Mouse (Mus musculus): ENCODE measurements at regions not wholly inside any gene's neighbourhood (a gene's known extent, or its start where the extent isn't known, plus 50 kb on each side); places are given as distances from the start of the nearest gene placed in this dataset.

- DNase-seq (ENCODE audit: low spot score) = no peak
- Histone ChIP-seq H3K27me3 (ENCODE audit: insufficient read depth, poor library complexity, severe bottlenecking) (no peaks in the 10 kb centered on the region), H3K36me3 (no peaks in the 10 kb centered on the region), H3K4me1 (replicated peaks) (no peaks in the 10 kb centered on the region; the same call in 1 of the 2 replicates), H3K9me3 (peaks cover 3% of the 10 kb centered on the region; the same call in 1 of the 2 replicates), H3K27ac (no peak overlapping the region), H3K4me3 (no peak overlapping the region)
- 94% methylated on average over 23 of the region's 23 CpGs for WGBS
These were observed 119.1 kb downstream of the Vrk1 start for GRCm38 (mm10) chr12:106128944-106129724.

- Histone ChIP-seq H3K27me3 (ENCODE audit: insufficient read depth, poor library complexity, severe bottlenecking) (no peaks in the 10 kb centered on the region), H3K9me3 (peaks cover 3% of the 10 kb centered on the region; the same call in 1 of the 2 replicates), H3K27ac (no peak overlapping the region), H3K4me1 (replicated peaks) (no peaks in the 10 kb centered on the region), H3K36me3 (no peaks in the 10 kb centered on the region), H3K4me3 (no peak overlapping the region)
- WGBS = 87% methylated on average over 11 of the region's 11 CpGs
- no peak for DNase-seq (ENCODE audit: low spot score)
These were observed 120.1 kb downstream of the Vrk1 start for GRCm38 (mm10) chr12:106130071-106130676.

- DNase-seq (ENCODE audit: low spot score) = no peak
- H3K27ac ChIP-seq = no peak overlapping the region
- no peaks in the 10 kb centered on the region for H3K36me3 ChIP-seq
- H3K4me3 ChIP-seq = no peak overlapping the region
- no peaks in the 10 kb centered on the region for H3K27me3 ChIP-seq (ENCODE audit: insufficient read depth, poor library complexity, severe bottlenecking)
- peaks cover 3% of the 10 kb centered on the region; the same call in 1 of the 2 replicates for H3K9me3 ChIP-seq
- WGBS = 90% methylated on average over 8 of the region's 8 CpGs
- H3K4me1 ChIP-seq (replicated peaks) = no peaks in the 10 kb centered on the region
These were observed 122.7 kb downstream of the Vrk1 start for GRCm38 (mm10) chr12:106132715-106133114.

GRCm38 (mm10) chr12:106138466-106138865 lies 128.4 kb downstream of the Vrk1 start:
- 90% methylated on average over 15 of the region's 15 CpGs for WGBS
- Histone ChIP-seq H3K4me3 (no peak overlapping the region), H3K4me1 (replicated peaks) (0 out of 2 replicates have a peak, but pooled peaks cover 4% of the 10 kb centered on the region), H3K9me3 (no peaks in the 10 kb centered on the region), H3K36me3 (no peaks in the 10 kb centered on the region), H3K27ac (no peak overlapping the region), H3K27me3 (ENCODE audit: insufficient read depth, poor library complexity, severe bottlenecking) (no peaks in the 10 kb centered on the region)
- DNase-seq (ENCODE audit: low spot score) = no peak

- Histone ChIP-seq H3K4me1 (replicated peaks) (0 out of 2 replicates have a peak, but pooled peaks cover 4% of the 10 kb centered on the region), H3K27me3 (ENCODE audit: insufficient read depth, poor library complexity, severe bottlenecking) (no peaks in the 10 kb centered on the region), H3K4me3 (no peak overlapping the region), H3K9me3 (no peaks in the 10 kb centered on the region), H3K36me3 (no peaks in the 10 kb centered on the region), H3K27ac (peak overlapping the region; percentile 23; the same call in 1 of the 2 replicates)
- DNase-seq (ENCODE audit: low spot score) = no peak
- WGBS = 87% methylated on average over 11 of the region's 11 CpGs
These were observed 129.5 kb downstream of the Vrk1 start for GRCm38 (mm10) chr12:106139491-106139890.

GRCm38 (mm10) chr12:106139927-106140326 lies 129.9 kb downstream of the Vrk1 start:
- H3K36me3 ChIP-seq = no peaks in the 10 kb centered on the region
- peak overlapping the region; percentile 23; the same call in 1 of the 2 replicates for H3K27ac ChIP-seq
- H3K27me3 ChIP-seq (ENCODE audit: insufficient read depth, poor library complexity, severe bottlenecking) = no peaks in the 10 kb centered on the region
- H3K4me1 ChIP-seq (replicated peaks) = 0 out of 2 replicates have a peak, but pooled peaks cover 4% of the 10 kb centered on the region
- H3K9me3 ChIP-seq = no peaks in the 10 kb centered on the region
- H3K4me3 ChIP-seq = no peak overlapping the region
- DNase-seq (ENCODE audit: low spot score) = no peak
- 70% methylated on average over 5 of the region's 5 CpGs for whole genome bisulfite sequencing

GRCm38 (mm10) chr12:106140671-106141070 lies 130.6 kb downstream of the Vrk1 start:
- Histone ChIP-seq H3K27ac (no peak overlapping the region), H3K9me3 (no peaks in the 10 kb centered on the region), H3K36me3 (no peaks in the 10 kb centered on the region), H3K4me1 (replicated peaks) (0 out of 2 replicates have a peak, but pooled peaks cover 4% of the 10 kb centered on the region), H3K4me3 (no peak overlapping the region), H3K27me3 (ENCODE audit: insufficient read depth, poor library complexity, severe bottlenecking) (no peaks in the 10 kb centered on the region)
- WGBS = 80% methylated on average over 8 of the region's 8 CpGs
- no peak for DNase-seq (ENCODE audit: low spot score)

GRCm38 (mm10) chr12:106143548-106143947 lies 133.5 kb downstream of the Vrk1 start:
- DNase-seq (ENCODE audit: low spot score) = no peak
- no peaks in the 10 kb centered on the region for H3K9me3 ChIP-seq
- H3K4me1 ChIP-seq (replicated peaks) = 0 out of 2 replicates have a peak, but pooled peaks cover 4% of the 10 kb centered on the region
- 86% methylated on average over 3 of the region's 3 CpGs for WGBS
- H3K36me3 ChIP-seq = no peaks in the 10 kb centered on the region
- H3K27me3 ChIP-seq (ENCODE audit: insufficient read depth, poor library complexity, severe bottlenecking) = no peaks in the 10 kb centered on the region
- H3K27ac ChIP-seq = no peak overlapping the region
- H3K4me3 ChIP-seq = no peak overlapping the region

GRCm38 (mm10) chr12:106156837-106157236 lies 146.8 kb downstream of the Vrk1 start:
- Histone ChIP-seq H3K27me3 (ENCODE audit: insufficient read depth, poor library complexity, severe bottlenecking) (no peaks in the 10 kb centered on the region), H3K9me3 (no peaks in the 10 kb centered on the region), H3K4me1 (replicated peaks) (no peaks in the 10 kb centered on the region), H3K4me3 (no peak overlapping the region), H3K36me3 (no peaks in the 10 kb centered on the region), H3K27ac (no peak overlapping the region)
- 83% methylated on average over 6 of the region's 6 CpGs for WGBS
- no peak for DNase-seq (ENCODE audit: low spot score)

- H3K9me3 ChIP-seq = no peaks in the 10 kb centered on the region
- H3K4me3 ChIP-seq = no peak overlapping the region
- DNase-seq (ENCODE audit: low spot score) = no peak
- no peak overlapping the region for H3K27ac ChIP-seq
- WGBS = 79% methylated on average over 4 of the region's 4 CpGs
- H3K4me1 ChIP-seq (replicated peaks) = no peaks in the 10 kb centered on the region
- no peaks in the 10 kb centered on the region for H3K27me3 ChIP-seq (ENCODE audit: insufficient read depth, poor library complexity, severe bottlenecking)
- H3K36me3 ChIP-seq = no peaks in the 10 kb centered on the region
These were observed 147.8 kb downstream of the Vrk1 start for GRCm38 (mm10) chr12:106157827-106158226.

- no peak overlapping the region for H3K4me3 ChIP-seq
- no peaks in the 10 kb centered on the region for H3K4me1 ChIP-seq (replicated peaks)
- 95% methylated on average over 14 of the region's 14 CpGs for WGBS
- no peaks in the 10 kb centered on the region for H3K9me3 ChIP-seq
- H3K36me3 ChIP-seq = no peaks in the 10 kb centered on the region
- no peak for DNase-seq (ENCODE audit: low spot score)
- H3K27ac ChIP-seq = no peak overlapping the region
- no peaks in the 10 kb centered on the region for H3K27me3 ChIP-seq (ENCODE audit: insufficient read depth, poor library complexity, severe bottlenecking)
These were observed 148.6 kb downstream of the Vrk1 start for GRCm38 (mm10) chr12:106158620-106159019.

GRCm38 (mm10) chr12:106171301-106171700 lies 161.3 kb downstream of the Vrk1 start:
- DNase-seq (ENCODE audit: low spot score) = no peak
- H3K9me3 ChIP-seq = no peaks in the 10 kb centered on the region
- H3K27ac ChIP-seq = no peak overlapping the region
- 58% methylated on average over 5 of the region's 5 CpGs for WGBS
- peaks cover 33% of the 10 kb centered on the region for H3K27me3 ChIP-seq (ENCODE audit: insufficient read depth, poor library complexity, severe bottlenecking)
- H3K4me3 ChIP-seq = no peak overlapping the region
- peaks cover 31% of the 10 kb centered on the region for H3K4me1 ChIP-seq (replicated peaks)
- H3K36me3 ChIP-seq = no peaks in the 10 kb centered on the region

- Histone ChIP-seq H3K27ac (peak overlapping the region; percentile 78; the same call in 1 of the 2 replicates), H3K36me3 (no peaks in the 10 kb centered on the region), H3K4me1 (replicated peaks) (peaks cover 47% of the 10 kb centered on the region), H3K9me3 (no peaks in the 10 kb centered on the region), H3K27me3 (ENCODE audit: insufficient read depth, poor library complexity, severe bottlenecking) (peaks cover 43% of the 10 kb centered on the region), H3K4me3 (peak overlapping the region; percentile 59)
- no peak for DNase-seq (ENCODE audit: low spot score)
- WGBS = 30% methylated on average over 8 of the region's 8 CpGs
These were observed 163.2 kb downstream of the Vrk1 start for GRCm38 (mm10) chr12:106173211-106173610.

All from hindbrain, embryonic 10.5 days (tissue).